Mouse (Mus musculus): Measurements from ENCODE around the gene Gm21560. TPM values are rescaled to one million over a fixed set of nuclear protein-coding genes. Genes with fewer than 3 reads are reported as not detected.
"Not testable (repeated sequence)": the region's sequence is repeated elsewhere in the genome, so short reads cannot be mapped to it uniquely, and the experiment has no call there.

Gene Gm21560
- polyA plus RNA-seq (2012; rRNA removed): 0.04 TPM in 1 of 2 replicates, not detected in the other

DNA sequence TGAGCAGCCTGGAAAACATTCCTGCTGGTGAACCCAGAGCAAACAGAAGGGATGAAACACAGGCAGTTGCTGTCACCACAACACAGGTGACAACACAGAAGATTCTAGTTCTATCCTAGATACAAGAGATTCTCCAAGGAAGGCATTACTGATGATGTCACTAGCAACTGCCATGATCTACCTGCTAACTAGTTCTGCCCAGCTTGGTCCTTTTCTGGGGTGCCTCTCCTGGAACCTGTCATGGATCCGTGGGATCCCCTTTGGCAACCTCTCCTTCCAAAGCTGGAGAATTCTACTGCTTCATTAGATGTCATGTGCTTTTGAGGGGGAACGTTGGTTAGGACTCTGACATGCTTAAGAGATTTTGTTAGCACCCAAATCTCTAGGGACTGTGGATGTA lies at the start of gene Gm21560:
TSS of gene Gm21560 (minus strand) at position 101 of the 400 bp plus-strand sequence.
- H3K27ac ChIP-seq (ENCODE audit: control insufficient read depth, insufficient read depth, low read length); H3K36me3 ChIP-seq (ENCODE audit: control insufficient read depth, insufficient read depth, low read length); H3K4me1 ChIP-seq (replicated peaks; ENCODE audit: control insufficient read depth, insufficient read depth, low read length); DNase-seq; H3K4me3 ChIP-seq (ENCODE audit: control insufficient read depth, insufficient read depth, low read length); H3K27me3 ChIP-seq (ENCODE audit: control insufficient read depth, insufficient read depth, low read length): not testable (repeated sequence)
- WGBS: 81% methylated on average over 2 of the region's 2 CpGs

DNA sequence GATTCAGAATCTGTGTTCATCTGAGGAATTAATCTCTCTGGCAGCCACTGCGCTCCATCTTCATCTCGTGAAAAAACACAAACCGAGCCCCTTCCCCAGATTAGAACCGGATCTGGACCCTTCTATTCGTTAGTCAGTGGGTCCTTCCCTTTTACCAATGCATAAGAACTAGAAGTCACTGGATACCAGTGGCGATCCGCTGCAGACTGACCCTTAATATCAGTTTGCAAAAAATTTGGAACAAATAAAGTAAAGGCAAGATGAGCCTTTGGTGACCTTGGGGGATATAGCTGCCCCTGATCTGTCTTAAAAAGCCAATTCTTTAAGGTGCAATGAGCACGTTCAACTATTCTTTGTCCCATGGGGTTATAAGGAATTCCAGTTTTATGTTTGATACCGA lies 55.6 kb downstream of the Gm21560 start:
- 81% methylated on average over 5 of the region's 9 CpGs for WGBS
- not testable (repeated sequence) for H3K27me3 ChIP-seq (ENCODE audit: control insufficient read depth, insufficient read depth, low read length); H3K36me3 ChIP-seq (ENCODE audit: control insufficient read depth, insufficient read depth, low read length); H3K27ac ChIP-seq (ENCODE audit: control insufficient read depth, insufficient read depth, low read length); H3K4me3 ChIP-seq (ENCODE audit: control insufficient read depth, insufficient read depth, low read length); H3K4me1 ChIP-seq (replicated peaks; ENCODE audit: control insufficient read depth, insufficient read depth, low read length); DNase-seq

DNA sequence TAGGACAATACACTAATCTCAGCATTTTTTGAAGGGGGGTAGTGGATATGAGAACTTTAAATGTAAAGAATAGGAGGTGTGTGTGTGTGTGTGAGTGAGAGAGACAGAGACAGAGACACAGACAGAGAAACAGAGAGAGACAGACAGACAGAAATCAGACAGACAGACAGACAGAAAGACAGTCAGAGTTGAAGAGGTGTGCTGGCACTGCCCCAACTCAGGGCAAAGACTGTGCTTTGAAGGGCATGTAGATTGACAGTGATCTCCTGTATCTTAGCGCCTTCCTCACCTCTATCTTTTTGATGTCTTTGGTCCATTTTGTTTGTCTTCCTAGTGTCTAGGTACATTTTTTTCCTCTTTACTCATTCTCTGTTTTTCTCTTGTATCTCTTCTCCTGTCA lies 58.0 kb downstream of the Gm21560 start:
- not testable (repeated sequence) for DNase-seq; H3K4me1 ChIP-seq (replicated peaks; ENCODE audit: control insufficient read depth, insufficient read depth, low read length); H3K27me3 ChIP-seq (ENCODE audit: control insufficient read depth, insufficient read depth, low read length); H3K36me3 ChIP-seq (ENCODE audit: control insufficient read depth, insufficient read depth, low read length); H3K4me3 ChIP-seq (ENCODE audit: control insufficient read depth, insufficient read depth, low read length); H3K27ac ChIP-seq (ENCODE audit: control insufficient read depth, insufficient read depth, low read length)
- 100% methylated on average over 1 of the region's 1 CpGs for whole genome bisulfite sequencing

Other genes with a start within 250 kb of the Gm21560 start
- not detected in 2 replicates for gene Gm3453, start 240.2 kb downstream of the Gm21560 start, polyA plus RNA-seq (2012; rRNA removed)
- gene Gm6337, start 161.0 kb downstream of the Gm21560 start, polyA plus RNA-seq (2012; rRNA removed): 0.11 TPM in 1 of 2 replicates, not detected in the other
- gene Gm8206, start 125.3 kb downstream of the Gm21560 start, polyA plus RNA-seq (2012; rRNA removed): 0.05 TPM in 1 of 2 replicates, not detected in the other
- gene Gm3468, start 110.6 kb downstream of the Gm21560 start, polyA plus RNA-seq (2012; rRNA removed): 0.19 and 0.53 TPM in 2 replicates
- gene Gm3476, start 93.5 kb downstream of the Gm21560 start, polyA plus RNA-seq (2012; rRNA removed): not detected in 2 replicates
- 0.06 and 0.51 TPM in 2 replicates for gene Gm3411, start 68.0 kb upstream of the Gm21560 start, polyA plus RNA-seq (2012; rRNA removed)
- gene Gm21103, start 85.6 kb upstream of the Gm21560 start, polyA plus RNA-seq (2012; rRNA removed): not detected in 2 replicates
- gene Gm3618, start 124.4 kb upstream of the Gm21560 start, polyA plus RNA-seq (2012; rRNA removed): not detected in 2 replicates
- gene Gm16440, start 171.0 kb upstream of the Gm21560 start, polyA plus RNA-seq (2012; rRNA removed): not detected in 2 replicates
- 0.35 TPM in 1 of 2 replicates, not detected in the other for gene Gm3591, start 193.2 kb upstream of the Gm21560 start, polyA plus RNA-seq (2012; rRNA removed)
- not detected in 2 replicates for gene Gm3594, start 225.3 kb upstream of the Gm21560 start, polyA plus RNA-seq (2012; rRNA removed)